Mouse (Mus musculus): ENCODE measurements around the gene Hoxb13.

- TF ChIP-seq POLR2A (IDR thresholded peaks at IDR 0.05; ENCODE audit: borderline replicate concordance, control insufficient read depth, low read depth, low read length) (no peak), CTCF (IDR thresholded peaks at IDR 0.05; ENCODE audit: control insufficient read depth, insufficient read depth, low read length) (no peak)
These were observed 18.1 kb upstream of the Hoxb13 start for GRCm38 (mm10) chr11:96175951-96176530.
